Mouse (Mus musculus): ENCODE measurements around the gene Ppy.

Gene Ppy

GRCm38 (mm10) chr11:102087931-102088898, 12.9 kb downstream of the Ppy start, which contains the start of gene Mpp2:
Gene Mpp2, minus strand, starts transcription at chr11:102088515.
- peak; percentile 62 for DNase-seq (ENCODE audit: low read depth, low spot score)

GRCm38 (mm10) chr11:102087081-102087751, 13.9 kb downstream of the Ppy start:
- DNase-seq (ENCODE audit: low read depth, low spot score) = peak; percentile 87

GRCm38 (mm10) chr11:102086331-102086730, 14.8 kb downstream of the Ppy start:
- DNase-seq (ENCODE audit: low read depth, low spot score) = peak; percentile 69

GRCm38 (mm10) chr11:102084159-102084558, 17.0 kb downstream of the Ppy start:
- DNase-seq (ENCODE audit: low read depth, low spot score) = no peak

GRCm38 (mm10) chr11:102083193-102083592, 17.9 kb downstream of the Ppy start:
- no peak for DNase-seq (ENCODE audit: low read depth, low spot score)

- DNase-seq (ENCODE audit: low read depth, low spot score) = peak; percentile 68
These were observed 18.8 kb downstream of the Ppy start for GRCm38 (mm10) chr11:102082322-102082721.

- no peak for DNase-seq (ENCODE audit: low read depth, low spot score)
These were observed 27.4 kb downstream of the Ppy start for GRCm38 (mm10) chr11:102073722-102074121.

GRCm38 (mm10) chr11:102072729-102073128, 28.4 kb downstream of the Ppy start:
- no peak for DNase-seq (ENCODE audit: low read depth, low spot score)

GRCm38 (mm10) chr11:102070426-102070825, 30.7 kb downstream of the Ppy start:
- DNase-seq (ENCODE audit: low read depth, low spot score) = no peak

GRCm38 (mm10) chr11:102069633-102070032, 31.5 kb downstream of the Ppy start:
- DNase-seq (ENCODE audit: low read depth, low spot score) = no peak

- DNase-seq (ENCODE audit: low read depth, low spot score) = no peak
These were observed 32.1 kb downstream of the Ppy start for GRCm38 (mm10) chr11:102068969-102069368.

GRCm38 (mm10) chr11:102063076-102063475, 38.0 kb downstream of the Ppy start:
- no peak for DNase-seq (ENCODE audit: low read depth, low spot score)

- DNase-seq (ENCODE audit: low read depth, low spot score) = no peak
These were observed 39.1 kb downstream of the Ppy start for GRCm38 (mm10) chr11:102061941-102062473.

- DNase-seq (ENCODE audit: low read depth, low spot score) = no peak
These were observed 39.7 kb downstream of the Ppy start for GRCm38 (mm10) chr11:102061236-102061940.

GRCm38 (mm10) chr11:102053847-102054246, 47.3 kb downstream of the Ppy start:
- no peak for DNase-seq (ENCODE audit: low read depth, low spot score)

- no peak for DNase-seq (ENCODE audit: low read depth, low spot score)
These were observed 47.9 kb downstream of the Ppy start for GRCm38 (mm10) chr11:102053183-102053582.

GRCm38 (mm10) chr11:102052697-102053096, 48.4 kb downstream of the Ppy start:
- no peak for DNase-seq (ENCODE audit: low read depth, low spot score)

- DNase-seq (ENCODE audit: low read depth, low spot score) = no peak
These were observed 49.2 kb downstream of the Ppy start for GRCm38 (mm10) chr11:102051954-102052353.

GRCm38 (mm10) chr11:102051541-102051940, 49.6 kb downstream of the Ppy start:
- DNase-seq (ENCODE audit: low read depth, low spot score) = no peak

Measured in brain, embryonic 18.5 days (tissue).